Mouse (Mus musculus): Measurements from ENCODE around the gene Fam117a.
"Not testable (repeated sequence)": the region's sequence is repeated elsewhere in the genome, so short reads cannot be mapped to it uniquely, and the experiment has no call there.

Fam117a gene

GRCm38 (mm10) chr11:95392708-95393499 is 56.1 kb downstream of the Fam117a start:
- no peak for DNase-seq (ENCODE audit: low read depth, low spot score)

DNA sequence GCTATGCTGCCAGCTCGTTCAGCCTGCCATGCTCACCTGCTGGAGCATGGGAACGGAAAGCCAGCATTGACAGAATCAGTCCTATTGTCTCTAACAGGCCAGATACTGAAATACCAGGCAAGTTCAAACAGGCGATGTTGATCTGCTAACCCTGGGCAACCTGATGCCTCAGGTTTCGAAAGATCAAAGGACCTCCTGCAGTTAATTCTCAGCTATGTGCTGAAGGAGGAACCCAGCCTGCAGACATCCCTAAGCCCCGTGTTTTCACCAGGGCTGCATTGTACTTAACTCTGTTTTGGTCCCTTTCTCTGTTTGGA is 56.6 kb downstream of the Fam117a start:
- DNase-seq (ENCODE audit: low read depth, low spot score), result no peak

DNA sequence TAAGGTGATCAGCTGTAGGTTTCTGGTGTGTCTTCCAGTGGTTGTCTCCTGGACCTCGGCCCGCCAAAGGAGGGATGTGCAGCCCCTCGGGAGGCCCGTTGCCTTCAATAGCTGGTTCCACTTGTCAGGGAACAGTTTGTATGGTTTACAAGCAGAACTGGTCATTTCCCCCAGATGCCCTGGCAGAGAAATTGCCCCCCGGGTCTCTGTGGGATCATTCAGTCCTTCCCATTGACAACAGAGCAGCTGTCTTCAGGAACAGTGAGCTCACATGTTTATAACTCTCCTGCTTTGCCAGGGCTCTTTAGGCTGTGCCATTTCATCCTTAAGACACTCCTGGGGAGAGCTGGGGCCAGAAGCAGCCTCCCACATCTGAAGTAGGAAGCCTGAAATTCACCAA is 57.3 kb downstream of the Fam117a start:
- no peak for DNase-seq (ENCODE audit: low read depth, low spot score)

- DNase-seq (ENCODE audit: low read depth, low spot score), result no peak
These were observed 59.7 kb downstream of the Fam117a start for GRCm38 (mm10) chr11:95396548-95396947.

DNA sequence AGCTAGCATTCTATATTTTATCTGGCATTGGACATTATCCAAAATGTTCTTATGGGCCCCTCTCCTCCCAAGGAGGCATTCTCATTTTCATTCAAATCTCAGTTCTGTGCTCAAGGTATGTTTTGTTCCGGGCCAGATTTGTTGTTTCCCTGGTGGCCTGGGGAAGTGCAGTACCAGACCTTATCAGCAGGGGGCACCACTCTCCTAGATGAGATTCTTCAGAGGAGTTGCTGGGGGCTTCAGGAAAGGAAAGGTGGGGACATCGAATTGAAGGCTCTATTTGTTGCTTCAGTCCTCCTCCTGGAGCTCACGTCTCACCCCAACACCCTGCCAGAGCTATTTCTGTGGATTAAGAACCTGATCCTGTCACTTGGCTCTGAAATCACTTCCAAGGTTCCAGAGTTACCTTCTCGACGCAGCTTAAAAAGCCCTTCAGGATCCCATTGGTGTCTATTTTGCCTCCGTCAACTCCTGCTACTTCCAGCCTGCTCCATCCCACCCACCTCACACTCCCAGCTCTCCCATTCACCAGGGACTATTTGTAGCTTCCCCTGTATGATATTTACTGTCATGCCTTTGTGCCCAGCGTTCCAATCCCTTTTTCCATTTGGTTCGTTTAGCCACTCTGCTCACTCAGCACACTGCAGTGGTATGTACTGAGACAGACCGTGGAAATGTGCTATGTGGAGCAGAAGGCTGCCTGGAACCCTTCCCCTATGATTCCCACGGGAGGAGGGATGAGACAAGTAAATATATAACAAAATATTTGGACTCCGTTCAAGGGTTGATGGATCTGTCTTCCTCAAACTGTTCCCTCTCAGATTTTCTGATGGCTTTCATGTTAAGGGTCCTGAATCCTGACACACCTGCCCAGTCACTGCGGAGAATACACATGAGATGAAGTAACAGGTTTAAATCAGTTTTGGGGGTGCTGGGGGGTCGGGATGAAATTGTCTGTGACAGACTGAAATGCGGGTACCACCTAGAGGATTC is 61.3 kb downstream of the Fam117a start:
- no peak for DNase-seq (ENCODE audit: low read depth, low spot score)

DNA sequence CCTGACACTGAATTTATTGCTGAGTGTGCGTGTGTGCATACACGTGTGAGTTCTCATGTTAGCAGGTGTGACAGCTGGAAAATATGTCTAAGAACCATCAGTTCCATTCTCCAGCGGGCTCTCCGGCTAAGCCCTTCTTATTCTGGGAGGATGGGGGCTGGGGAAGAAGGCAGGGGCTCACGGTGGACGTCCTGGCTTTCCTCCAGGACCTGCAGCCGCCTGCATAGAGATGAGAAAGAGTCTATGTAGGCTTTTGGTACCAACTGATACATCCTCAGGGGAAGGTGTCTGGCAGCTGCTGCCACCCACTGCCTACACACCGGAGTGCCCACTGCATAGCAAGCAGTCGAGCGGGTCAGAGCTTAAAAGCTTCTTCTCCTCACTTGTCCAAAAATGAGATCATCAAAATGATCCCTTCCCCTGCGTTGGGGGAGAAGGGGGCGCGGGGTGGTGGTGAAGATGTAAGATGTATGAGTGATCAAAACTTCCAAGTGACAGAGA is 62.8 kb downstream of the Fam117a start:
- no peak for DNase-seq (ENCODE audit: low read depth, low spot score)

GRCm38 (mm10) chr11:95401568-95401967 is 64.8 kb downstream of the Fam117a start:
- no peak for DNase-seq (ENCODE audit: low read depth, low spot score)

- no peak for DNase-seq (ENCODE audit: low read depth, low spot score)
These were observed 65.4 kb downstream of the Fam117a start for GRCm38 (mm10) chr11:95402196-95402595.

GRCm38 (mm10) chr11:95402658-95403101 is 65.9 kb downstream of the Fam117a start:
- no peak for DNase-seq (ENCODE audit: low read depth, low spot score)

- no peak for DNase-seq (ENCODE audit: low read depth, low spot score)
These were observed 66.8 kb downstream of the Fam117a start for GRCm38 (mm10) chr11:95403382-95404340.

- no peak for DNase-seq (ENCODE audit: low read depth, low spot score)
These were observed 69.0 kb downstream of the Fam117a start for GRCm38 (mm10) chr11:95405771-95406170.

GRCm38 (mm10) chr11:95406398-95406797 is 69.6 kb downstream of the Fam117a start:
- not testable (repeated sequence) for DNase-seq (ENCODE audit: low read depth, low spot score)

DNA sequence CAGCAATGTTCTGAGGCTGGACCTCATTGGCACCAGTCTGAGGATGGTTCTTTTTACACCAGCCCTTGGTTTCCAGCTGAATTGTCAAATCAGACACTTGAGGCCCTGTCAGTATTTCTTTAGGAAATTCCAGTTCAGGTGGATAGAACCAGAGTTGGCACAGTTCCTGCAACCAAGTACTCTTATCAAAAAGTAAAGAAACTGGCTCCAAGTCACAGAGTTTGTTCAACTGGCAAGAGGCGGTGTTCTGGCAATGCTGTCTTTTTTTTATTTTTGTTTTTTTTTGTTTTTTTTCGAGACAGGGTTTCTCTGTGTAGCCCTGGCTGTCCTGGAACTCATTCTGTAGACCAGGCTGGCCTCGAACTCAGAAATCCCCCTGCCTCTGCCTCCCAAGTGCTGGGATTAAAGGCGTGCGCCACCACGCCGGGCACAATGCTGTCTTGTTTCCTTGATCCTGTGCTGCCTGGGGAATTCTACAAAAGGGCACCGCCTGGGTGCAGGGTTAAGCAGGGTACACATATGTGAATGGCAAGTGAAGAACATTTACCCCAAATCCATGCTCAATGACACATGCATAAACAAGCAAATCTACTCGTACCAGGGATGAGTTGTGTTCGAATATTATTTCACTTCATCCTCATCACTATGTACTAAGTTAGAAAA is 72.8 kb downstream of the Fam117a start:
- no peak for DNase-seq (ENCODE audit: low read depth, low spot score)

GRCm38 (mm10) chr11:95411453-95412013 is 74.7 kb downstream of the Fam117a start:
- DNase-seq (ENCODE audit: low read depth, low spot score), result no peak

- DNase-seq (ENCODE audit: low read depth, low spot score), result no peak
These were observed 75.8 kb downstream of the Fam117a start for GRCm38 (mm10) chr11:95412615-95413014.

- DNase-seq (ENCODE audit: low read depth, low spot score), result peak; percentile 80
These were observed 77.1 kb downstream of the Fam117a start, which contains the start of gene Spop for GRCm38 (mm10) chr11:95413641-95414535. TSS of gene Spop (plus strand) at chr11:95414080.

GRCm38 (mm10) chr11:95414536-95415161 is 77.8 kb downstream of the Fam117a start:
- peak; percentile 95 for DNase-seq (ENCODE audit: low read depth, low spot score)

- DNase-seq (ENCODE audit: low read depth, low spot score), result no peak
These were observed 79.1 kb downstream of the Fam117a start for GRCm38 (mm10) chr11:95415931-95416330.

GRCm38 (mm10) chr11:95417341-95417740 is 80.5 kb downstream of the Fam117a start:
- no peak for DNase-seq (ENCODE audit: low read depth, low spot score)

Data from brain, embryonic 18.5 days (tissue).